8 mouse cellular contexts compared by ENCODE assay signal in genomic region chr9:57764147-57764973, GRCm38 (mm10). TPM values are rescaled to one million over a fixed set of nuclear protein-coding genes. Genes with fewer than 3 reads are reported as not detected.
A peak's percentile ranks its signal among the peaks of the same experiment; 100 is the strongest.
DNase-seq lines count a peak whose midpoint lies in the region; ATAC-seq and TF ChIP-seq lines count a peak whose summit lies in the region.

No protein-coding gene starts in this region.

- peak overlapping the region; percentile 99 for H3K9ac ChIP-seq in lung, embryonic 16.5 days (ENCODE audit: low read length)

- no peaks in the 10 kb centered on the region for H3K9me3 ChIP-seq in G1E (replicated peaks)
- H3K9me3 ChIP-seq in lung, embryonic 16.5 days (ENCODE audit: control insufficient read depth, low read length): no peaks in the 10 kb centered on the region

- under 1% methylated on average over 57 of the region's 57 CpGs for WGBS in cerebellum, adult 2 months
- WGBS in lung, embryonic 16.5 days: under 1% methylated on average over 56 of the region's 57 CpGs

- H3K27ac ChIP-seq in cerebellum, adult 2 months (ENCODE audit: insufficient read depth, low read length): peak overlapping the region; percentile 89
- H3K27ac ChIP-seq in lung, embryonic 16.5 days (ENCODE audit: low read length): peak overlapping the region; percentile 95

- H3K4me3 ChIP-seq in G1E (ENCODE audit: low read depth, low read length): peak overlapping the region; percentile 95
- H3K4me3 ChIP-seq in cerebellum, adult 2 months (replicated peaks; ENCODE audit: insufficient read depth, low read depth, low read length): peak overlapping the region; percentile 54
- H3K4me3 ChIP-seq in lung, embryonic 16.5 days (ENCODE audit: low read length): peak overlapping the region; percentile 97

- DNase-seq in G1E (ENCODE audit: low spot score): no peak
- DNase-seq in cerebellum, adult 2 months: peak; percentile 74 to 75
- peak; percentile 87 for DNase-seq in heart, postnatal 4 days
- peak; percentile 83 to 85 for DNase-seq in layer of hippocampus, postnatal 10 days (ENCODE audit: low spot score in 2 of 2)
- DNase-seq in ovary, postnatal 36 days (ENCODE audit: low spot score): peak; percentile 82
- DNase-seq in thymus, postnatal 4 days: peak; percentile 77

- no peak for TF ChIP-seq POLR2A in cerebellum, adult 2 months (IDR thresholded peaks at IDR 0.05; ENCODE audit: borderline replicate concordance, insufficient read depth, low read length)

- H3K4me1 ChIP-seq in G1E (ENCODE audit: insufficient read depth, low read depth, low read length): peaks cover 76% of the 10 kb centered on the region
- peaks cover 26% of the 10 kb centered on the region for H3K4me1 ChIP-seq in cerebellum, adult 2 months (ENCODE audit: control insufficient read depth, insufficient read depth, low read length)
- peaks cover 29% of the 10 kb centered on the region for H3K4me1 ChIP-seq in lung, embryonic 16.5 days (replicated peaks; ENCODE audit: control insufficient read depth, insufficient read depth, low read length)

- no peaks in the 10 kb centered on the region; the same call in 1 of the 2 replicates for H3K27me3 ChIP-seq in G1E (ENCODE audit: insufficient read depth, low read length)
- H3K27me3 ChIP-seq in cerebellum, adult 2 months (ENCODE audit: control insufficient read depth, insufficient read depth, low read length): no peaks in the 10 kb centered on the region
- no peaks in the 10 kb centered on the region for H3K27me3 ChIP-seq in lung, embryonic 16.5 days (ENCODE audit: control insufficient read depth, insufficient read depth, low read depth, low read length)

- H3K4me2 ChIP-seq in lung, embryonic 16.5 days (ENCODE audit: low read depth, low read length): peak overlapping the region; percentile 98

- no peak for ATAC-seq in G1E (ENCODE audit: extremely low read depth, insufficient number of reproducible peaks, low FRiP score, poor library complexity, severe bottlenecking)
- peak; percentile 11 for ATAC-seq in frontal cortex, adult (ENCODE audit: low TSS enrichment)
- peak; percentile 71 for ATAC-seq in lung, embryonic 16.5 days (ENCODE audit: low read depth)

- TF ChIP-seq CTCF in G1E (IDR thresholded peaks at IDR 0.05; ENCODE audit: low read depth, low read length): no peak
- TF ChIP-seq CTCF in cerebellum, adult 2 months (IDR thresholded peaks at IDR 0.05; ENCODE audit: borderline replicate concordance, insufficient read depth, low read depth, low read length): no peak

- peaks cover 39% of the 10 kb centered on the region for H3K36me3 ChIP-seq in G1E (replicated peaks)
- H3K36me3 ChIP-seq in lung, embryonic 16.5 days (ENCODE audit: control insufficient read depth, insufficient read depth, low read length): peaks cover 14% of the 10 kb centered on the region

RNA-seq across cellular contexts. Expression of gene Clk3, which starts 1.3 kb away (rescaled TPM):
- total RNA-seq in G1E (2014; fragmentation: Nextera tagmentation): 95.9 and 119 TPM in 2 replicates
- 53.8 and 56.8 TPM in 2 replicates for total RNA-seq in G1E (2017)
- 33.0 and 36.9 TPM in 2 replicates for polyA plus RNA-seq in G1E (2012)
- 144 TPM in 2 replicates for polyA plus RNA-seq in cerebellum, adult 2 months (2012; rRNA removed)
- total RNA-seq in heart, postnatal 4 days (2021): 10 to 100 TPM; 43.5 to 49.1 TPM
- total RNA-seq in layer of hippocampus, postnatal 10 days (2021): 10 to 100 TPM; 64.3 to 66.9 TPM
- 76.6 and 89.5 TPM in 2 replicates for polyA plus RNA-seq in lung, embryonic 16.5 days (2015; fragmentation: Nextera tagmentation; extraction: Ambion mirVana)

RNA-seq across cellular contexts. Expression of gene Edc3, which starts 56.0 kb away (rescaled TPM):
- total RNA-seq in G1E (2014; fragmentation: Nextera tagmentation) (11.6 and 13.2 TPM in 2 replicates), G1E (2017) (5.7 and 5.9 TPM in 2 replicates)
- polyA plus RNA-seq in G1E (2012): 9.5 and 9.8 TPM in 2 replicates
- polyA plus RNA-seq in cerebellum, adult 2 months (2012; rRNA removed): 16.1 TPM in 2 replicates
- 10 to 100 TPM in 1 of 2 experiments, 1 to 10 TPM in 1; 8.9 to 10.0 TPM for total RNA-seq in heart, postnatal 4 days (2021)
- 10 to 100 TPM; 14.6 to 16.0 TPM for total RNA-seq in layer of hippocampus, postnatal 10 days (2021)
- polyA plus RNA-seq in lung, embryonic 16.5 days (2015; fragmentation: Nextera tagmentation; extraction: Ambion mirVana): 31.1 TPM in 2 replicates
